Mouse (Mus musculus): ENCODE data around the gene Zkscan5. TPM values are rescaled to one million over a fixed set of nuclear protein-coding genes. Genes with fewer than 3 reads are reported as not detected.

Zkscan5 gene
- polyA plus RNA-seq (2017; shearing (Covaris generic)) = 10.9 TPM

GRCm38 (mm10) chr5:145203936-145204691, at the start of gene Zkscan5:
TSS of gene Zkscan5 (plus strand) at chr5:145204562.

GRCm38 (mm10) chr5:145166536-145167305, 37.6 kb upstream of the Zkscan5 start, which contains the start of the genes Ptcd1 and Cpsf4:
TSS of gene Ptcd1 (minus strand) at chr5:145167108.
TSS of gene Cpsf4 (plus strand) at chr5:145167213.

GRCm38 (mm10) chr5:145191962-145192361, 12.4 kb upstream of the Zkscan5 start, which contains the start of gene Atp5j2:
TSS of gene Atp5j2 (minus strand) at chr5:145192062.

GRCm38 (mm10) chr5:145201321-145201991, 2.9 kb upstream of the Zkscan5 start, which contains the start of gene Zkscan14:
TSS of gene Zkscan14 (minus strand) at chr5:145201868.

GRCm38 (mm10) chr5:145231367-145231871, 27.1 kb downstream of the Zkscan5 start, which contains the start of gene Zfp655:
TSS of gene Zfp655 (plus strand) at chr5:145231715.

Other genes starting within 250 kb of the Zkscan5 start
- 3.6 TPM for gene Smurf1, start 238.7 kb upstream of the Zkscan5 start, polyA plus RNA-seq (2017; shearing (Covaris generic))
- gene Gm4871, start 171.8 kb upstream of the Zkscan5 start, polyA plus RNA-seq (2017; shearing (Covaris generic)) = not detected
- gene 1700018F24Rik, start 161.6 kb upstream of the Zkscan5 start, polyA plus RNA-seq (2017; shearing (Covaris generic)) = not detected
- gene Arpc1a, start 120.7 kb upstream of the Zkscan5 start, polyA plus RNA-seq (2017; shearing (Covaris generic)) = 109 TPM
- not detected for gene Kpna7, start 120.5 kb upstream of the Zkscan5 start, polyA plus RNA-seq (2017; shearing (Covaris generic))
- 1,330 TPM for gene Arpc1b, start 90.3 kb upstream of the Zkscan5 start, polyA plus RNA-seq (2017; shearing (Covaris generic))
- gene Pdap1, start 64.3 kb upstream of the Zkscan5 start, polyA plus RNA-seq (2017; shearing (Covaris generic)) = 56.0 TPM
- gene Bud31, start 64.2 kb upstream of the Zkscan5 start, polyA plus RNA-seq (2017; shearing (Covaris generic)) = 232 TPM
- gene Ptcd1, start 37.5 kb upstream of the Zkscan5 start, polyA plus RNA-seq (2017; shearing (Covaris generic)) = 34.3 TPM
- 32.3 TPM for gene Cpsf4, start 37.3 kb upstream of the Zkscan5 start, polyA plus RNA-seq (2017; shearing (Covaris generic))
- gene Atp5j2, start 12.5 kb upstream of the Zkscan5 start, polyA plus RNA-seq (2017; shearing (Covaris generic)) = 488 TPM
- gene Zkscan14, start 2.7 kb upstream of the Zkscan5 start, polyA plus RNA-seq (2017; shearing (Covaris generic)) = 30.7 TPM
- 62.6 TPM for gene Zfp655, start 27.2 kb downstream of the Zkscan5 start, polyA plus RNA-seq (2017; shearing (Covaris generic))
- 0.97 TPM for gene Zscan25, start 75.9 kb downstream of the Zkscan5 start, polyA plus RNA-seq (2017; shearing (Covaris generic))
- gene Cyp3a57, start 140.7 kb downstream of the Zkscan5 start, polyA plus RNA-seq (2017; shearing (Covaris generic)) = not detected

Measured in CD4-positive, CD25-positive, alpha-beta regulatory T cell, adult 9 weeks (primary cell).